Mouse (Mus musculus) ES-E14 (cell line): ENCODE measurements around the gene Actr2. TPM values are rescaled to one million over a fixed set of nuclear protein-coding genes. Genes with fewer than 3 reads are reported as not detected.
"Not testable (repeated sequence)": the region's sequence is repeated elsewhere in the genome, so short reads cannot be mapped to it uniquely, and the experiment has no call there.

Experiments
- DNase-seq: peaks from one replicate; pipeline ENCODE4 v3.0.0-alpha.2; 2013; ENCODE audit warnings: low read depth, low spot score
- H3K27ac ChIP-seq: 2 replicates; pipeline ENCODE4 v1.5.1; 2012; ENCODE audit warnings: low read depth, mild to moderate bottlenecking, low read length, moderate library complexity, mixed read lengths; ENCODE audit not compliant: poor library complexity, insufficient read depth, severe bottlenecking
- H3K36me3 ChIP-seq: 2 replicates; pipeline ENCODE4 v1.6.1; 2012; ENCODE audit warnings: mild to moderate bottlenecking, low read length, moderate library complexity, mixed read lengths; ENCODE audit not compliant: control insufficient read depth, poor library complexity, insufficient read depth, severe bottlenecking
- H3K4me1 ChIP-seq, 2 experiments: fragments of 150-350 bp in 1 of 2; sonication (generic) in 1 of 2; 2 replicates each; pipeline ENCODE4 v1.6.1; 2012; ENCODE audit warnings: low read length in 2 of 2, mild to moderate bottlenecking in 1 of 2, mixed read lengths in 1 of 2; ENCODE audit not compliant: control insufficient read depth in 2 of 2, insufficient read depth in 2 of 2, poor library complexity in 1 of 2
- H3K4me3 ChIP-seq, 2 experiments: fragments of 150-350 bp in 1 of 2; sonication (generic) in 1 of 2; 2 replicates each; pipeline ENCODE4 v1.5.1; 2012; ENCODE audit warnings: low read length in 2 of 2, low read depth in 1 of 2, mild to moderate bottlenecking in 1 of 2, mixed read lengths in 1 of 2; ENCODE audit not compliant: insufficient read depth in 1 of 2, poor library complexity in 1 of 2, severe bottlenecking in 1 of 2
- H3K9ac ChIP-seq: 2 replicates; pipeline ENCODE4 v1.6.1; 2012; ENCODE audit warnings: low read depth, mild to moderate bottlenecking, low read length, mixed read lengths; ENCODE audit not compliant: poor library complexity, insufficient read depth, severe bottlenecking
- H3K9me3 ChIP-seq: fragments of 150-350 bp; sonication (generic); 2 replicates; pipeline ENCODE4 v1.6.1; 2012; ENCODE audit warnings: low read depth, mild to moderate bottlenecking, low read length; ENCODE audit not compliant: control insufficient read depth, insufficient read depth
- CHD2 ChIP-seq: IDR thresholded peaks from 2 replicates; pipeline ENCODE4 v1.6.1; 2014; ENCODE audit warnings: mild to moderate bottlenecking, low read depth, low read length, inconsistent platforms
- HCFC1 ChIP-seq: IDR thresholded peaks from 2 replicates; pipeline ENCODE4 v1.6.1; 2012; ENCODE audit warnings: low read length, inconsistent platforms, borderline replicate concordance; ENCODE audit not compliant: insufficient read depth
- MAFK ChIP-seq: IDR thresholded peaks from 2 replicates; pipeline ENCODE4 v1.6.1; 2014; ENCODE audit warnings: mild to moderate bottlenecking, low read depth, low read length, inconsistent platforms; ENCODE audit not compliant: insufficient read depth
- ZC3H11A ChIP-seq: IDR thresholded peaks from 2 replicates; pipeline ENCODE4 v1.6.1; 2012; ENCODE audit warnings: low read depth, mild to moderate bottlenecking, inconsistent platforms, low read length, borderline replicate concordance
- ZNF384 ChIP-seq: IDR thresholded peaks from 2 replicates; pipeline ENCODE4 v1.6.1; 2012; ENCODE audit warnings: low read depth, low read length, inconsistent platforms
- in situ Hi-C, 2 experiments: fragments of 600-800 bp; cut with MboI; formaldehyde crosslinking; loops; one replicate each; pipeline ENCODE4 v1.15.1; 2025; ENCODE audit warnings: low sequenced_read_pairs in 2 of 2, inconsistent platforms in 1 of 2; ENCODE audit not compliant: unreplicated experiment in 2 of 2
- total RNA-seq: library from RNA; depleted of rRNA; stranded (reverse); fragments of 300-350 nt; gene quantifications from 2 replicates; pipeline ENCODE4 v1.2.3, GENCODE M21; 2012

Actr2 gene
- total RNA-seq, 1 experiment: 107 TPM

GRCm38 (mm10) chr11:20151290-20151689 is 38.6 kb upstream of the Actr2 start:
- in situ Hi-C loops: no loop called here
- no peak for TF ChIP-seq CHD2
- no peak for TF ChIP-seq ZC3H11A
- no peak for TF ChIP-seq ZNF384
- no peak for TF ChIP-seq HCFC1
- TF ChIP-seq MAFK: no peak
- Histone ChIP-seq H3K4me1 (peaks cover 5 to 11% of the 10 kb centered on the region in 2 experiments), H3K4me3 (no peak overlapping the region), H3K9me3 (0 out of 2 replicates have a peak, but pooled peaks cover 1% of the 10 kb centered on the region), H3K36me3 (no peaks in the 10 kb centered on the region), H3K27ac (no peak overlapping the region), H3K9ac (no peak overlapping the region)
- no peak for DNase-seq

GRCm38 (mm10) chr11:20149936-20150335 is 37.2 kb upstream of the Actr2 start:
- Histone ChIP-seq H3K4me3 (no peak overlapping the region), H3K9ac (no peak overlapping the region), H3K27ac (no peak overlapping the region), H3K4me1 (peaks cover 7 to 13% of the 10 kb centered on the region in 2 experiments), H3K9me3 (0 out of 2 replicates have a peak, but pooled peaks cover 1% of the 10 kb centered on the region), H3K36me3 (no peaks in the 10 kb centered on the region)
- in situ Hi-C loops: no loop called here
- TF ChIP-seq MAFK: no peak
- TF ChIP-seq CHD2: no peak
- TF ChIP-seq ZC3H11A: no peak
- no peak for TF ChIP-seq HCFC1
- TF ChIP-seq ZNF384: no peak
- no peak for DNase-seq

- no peaks in the 10 kb centered on the region for H3K36me3 ChIP-seq
- H3K27ac ChIP-seq: peak overlapping the region; percentile 98
- in situ Hi-C loops: no loop called here
These were observed 32.7 kb upstream of the Actr2 start for GRCm38 (mm10) chr11:20145383-20145782.

GRCm38 (mm10) chr11:20144536-20145263 is 32.0 kb upstream of the Actr2 start:
- Histone ChIP-seq H3K36me3 (no peaks in the 10 kb centered on the region), H3K4me1 (peaks cover 7 to 10% of the 10 kb centered on the region in 2 experiments), H3K9ac (peak overlapping the region; percentile 45; the same call in 1 of the 2 replicates), H3K9me3 (no peaks in the 10 kb centered on the region), H3K27ac (peak overlapping the region; percentile 98; the same call in 1 of the 2 replicates), H3K4me3 (peak overlapping the region in 1 of 2 experiments; percentile 29; a peak in 2 of 4 replicates)
- no peak for DNase-seq
- TF ChIP-seq MAFK: peak; percentile 79
- TF ChIP-seq CHD2: no peak
- in situ Hi-C loops: no loop called here

More at GRCm38 (mm10) chr11:20145383-20145782, 32.7 kb upstream of the Actr2 start:
- Histone ChIP-seq H3K9me3 (0 out of 2 replicates have a peak, but pooled peaks cover 1% of the 10 kb centered on the region), H3K4me3 (no peak overlapping the region), H3K9ac (peak overlapping the region; percentile 53; the same call in 1 of the 2 replicates), H3K4me1 (peaks cover 7 to 10% of the 10 kb centered on the region in 2 experiments)
- DNase-seq: peak; percentile 80
- TF ChIP-seq ZNF384 (no peak), CHD2 (0 out of 2 replicates have a peak, but pooled peaks have one; percentile 48), ZC3H11A (no peak), MAFK (no peak), HCFC1 (no peak)

GRCm38 (mm10) chr11:20143687-20144086 is 31.0 kb upstream of the Actr2 start:
- H3K9me3 ChIP-seq, DNase-seq, H3K36me3 ChIP-seq, H3K4me3 ChIP-seq, H3K27ac ChIP-seq, H3K9ac ChIP-seq, in situ Hi-C loops: not testable (repeated sequence)
- peaks cover 7 to 12% of the 10 kb centered on the region in 2 experiments for H3K4me1 ChIP-seq
